Mouse (Mus musculus): ENCODE data around the gene Pgam1. TPM values are rescaled to one million over a fixed set of nuclear protein-coding genes. Genes with fewer than 3 reads are reported as not detected.
"Not testable (repeated sequence)": the region's sequence is repeated elsewhere in the genome, so short reads cannot be mapped to it uniquely, and the experiment has no call there.

Pgam1 gene
- polyA plus RNA-seq, 1 experiment from 2014 or later = 531 TPM

GRCm38 (mm10) chr19:41913774-41914591 lies 2.3 kb downstream of the Pgam1 start:
- Histone ChIP-seq H3K4me3 (peak overlapping the region; percentile 92), H3K4me2 (replicated peaks) (peak overlapping the region; percentile 90), H3K9me3 (no peaks in the 10 kb centered on the region), H3K27ac (replicated peaks) (peak overlapping the region; percentile 26; the same call in 1 of the 2 replicates), H3K27me3 (no peaks in the 10 kb centered on the region), H3K36me3 (peaks cover 27% of the 10 kb centered on the region), H3K4me1 (peaks cover 18% of the 10 kb centered on the region), H3K9ac (replicated peaks) (peak overlapping the region; percentile 88)
- ATAC-seq (ENCODE audit: low FRiP score, low read depth) = no peak
- 38% methylated on average over 6 of the region's 6 CpGs for WGBS

- not testable (repeated sequence) for H3K4me3 ChIP-seq; H3K27me3 ChIP-seq; ATAC-seq (ENCODE audit: low FRiP score, low read depth); H3K9me3 ChIP-seq; H3K9ac ChIP-seq (replicated peaks); H3K27ac ChIP-seq (replicated peaks)
- H3K4me2 ChIP-seq (replicated peaks) = peak overlapping the region; percentile 90; the same call in 1 of the 2 replicates
- H3K4me1 ChIP-seq = peaks cover 18% of the 10 kb centered on the region
- peaks cover 32% of the 10 kb centered on the region for H3K36me3 ChIP-seq
Measured at GRCm38 (mm10) chr19:41914592-41914882, 2.8 kb downstream of the Pgam1 start.

GRCm38 (mm10) chr19:41915294-41915693 lies 3.6 kb downstream of the Pgam1 start:
- Histone ChIP-seq H3K9me3 (no peaks in the 10 kb centered on the region), H3K27ac (replicated peaks) (no peak overlapping the region), H3K4me1 (peaks cover 18% of the 10 kb centered on the region), H3K36me3 (peaks cover 39% of the 10 kb centered on the region), H3K4me3 (no peak overlapping the region), H3K4me2 (replicated peaks) (no peak overlapping the region), H3K9ac (replicated peaks) (no peak overlapping the region), H3K27me3 (no peaks in the 10 kb centered on the region)
- no peak for ATAC-seq (ENCODE audit: low FRiP score, low read depth)
- 87% methylated on average over 3 of the region's 3 CpGs for WGBS

GRCm38 (mm10) chr19:41916853-41917252 lies 5.1 kb downstream of the Pgam1 start:
- 91% methylated on average over 4 of the region's 4 CpGs for WGBS
- no peak overlapping the region for H3K27ac ChIP-seq (replicated peaks)
- ATAC-seq (ENCODE audit: low FRiP score, low read depth) = no peak
- no peak overlapping the region for H3K4me3 ChIP-seq
- H3K27me3 ChIP-seq = no peaks in the 10 kb centered on the region
- H3K9me3 ChIP-seq = no peaks in the 10 kb centered on the region
- peaks cover 49% of the 10 kb centered on the region for H3K36me3 ChIP-seq
- H3K9ac ChIP-seq (replicated peaks) = no peak overlapping the region
- peaks cover 18% of the 10 kb centered on the region for H3K4me1 ChIP-seq
- no peak overlapping the region for H3K4me2 ChIP-seq (replicated peaks)

- H3K9ac ChIP-seq (replicated peaks) = no peak overlapping the region
- no peaks in the 10 kb centered on the region for H3K27me3 ChIP-seq
- no peak overlapping the region for H3K27ac ChIP-seq (replicated peaks)
- no peaks in the 10 kb centered on the region for H3K4me1 ChIP-seq
- H3K4me2 ChIP-seq (replicated peaks) = no peak overlapping the region
- WGBS = 75% methylated on average over 4 of the region's 4 CpGs
- H3K4me3 ChIP-seq = no peak overlapping the region
- H3K36me3 ChIP-seq = peaks cover 69% of the 10 kb centered on the region
- H3K9me3 ChIP-seq = no peaks in the 10 kb centered on the region
- no peak for ATAC-seq (ENCODE audit: low FRiP score, low read depth)
Measured at GRCm38 (mm10) chr19:41919471-41919870, 7.7 kb downstream of the Pgam1 start.

- H3K9ac ChIP-seq (replicated peaks) = no peak overlapping the region
- H3K4me1 ChIP-seq = no peaks in the 10 kb centered on the region
- 82% methylated on average over 5 of the region's 5 CpGs for WGBS
- H3K27ac ChIP-seq (replicated peaks) = no peak overlapping the region
- H3K36me3 ChIP-seq = peaks cover 71% of the 10 kb centered on the region
- no peaks in the 10 kb centered on the region for H3K9me3 ChIP-seq
- no peak for ATAC-seq (ENCODE audit: low FRiP score, low read depth)
- no peak overlapping the region for H3K4me3 ChIP-seq
- H3K27me3 ChIP-seq = no peaks in the 10 kb centered on the region
- H3K4me2 ChIP-seq (replicated peaks) = no peak overlapping the region
Measured at GRCm38 (mm10) chr19:41920412-41921067, 8.8 kb downstream of the Pgam1 start.

- peak; percentile 25; the same call in 1 of the 2 replicates for ATAC-seq (ENCODE audit: low FRiP score, low read depth)
- peaks cover 24% of the 10 kb centered on the region for H3K36me3 ChIP-seq
- peak overlapping the region; percentile 72 for H3K9ac ChIP-seq (replicated peaks)
- WGBS = 1% methylated on average over 28 of the region's 28 CpGs
- peak overlapping the region; percentile 94 for H3K4me3 ChIP-seq
- peak overlapping the region; percentile 94 for H3K4me2 ChIP-seq (replicated peaks)
- H3K27ac ChIP-seq (replicated peaks) = no peak overlapping the region; the same call in 1 of the 2 replicates
- H3K9me3 ChIP-seq = no peaks in the 10 kb centered on the region
- H3K4me1 ChIP-seq = peaks cover 22% of the 10 kb centered on the region
- H3K27me3 ChIP-seq = no peaks in the 10 kb centered on the region
Measured at GRCm38 (mm10) chr19:41932686-41933085, 21.0 kb downstream of the Pgam1 start.

- H3K4me3 ChIP-seq = peak within 1 kb of the TSS; percentile 94
- peak; percentile 100 for ATAC-seq (ENCODE audit: low FRiP score, low read depth)
- peak within 1 kb of the TSS; percentile 94 for H3K4me2 ChIP-seq (replicated peaks)
- WGBS = under 1% methylated on average over 47 of the region's 47 CpGs
- peak within 1 kb of the TSS; percentile 79 for H3K9ac ChIP-seq (replicated peaks)
- no peaks in the 10 kb centered on the region for H3K27me3 ChIP-seq
- peaks cover 22% of the 10 kb centered on the region for H3K4me1 ChIP-seq
- peaks cover 24% of the 10 kb centered on the region for H3K36me3 ChIP-seq
- H3K27ac ChIP-seq (replicated peaks) = peak within 1 kb of the TSS; percentile 39; the same call in 1 of the 2 replicates
- H3K9me3 ChIP-seq = no peaks in the 10 kb centered on the region
Measured at GRCm38 (mm10) chr19:41933179-41934086, 21.7 kb downstream of the Pgam1 start, which contains the start of the genes Exosc1 and Zdhhc16. Exosc1 (minus strand) TSS chr19:41933423. Zdhhc16 (plus strand) TSS chr19:41933480.

GRCm38 (mm10) chr19:41934124-41934523 lies 22.4 kb downstream of the Pgam1 start:
- no peaks in the 10 kb centered on the region for H3K9me3 ChIP-seq
- 0 out of 2 replicates have a peak overlapping the region, but pooled peaks have one; percentile 30 for H3K27ac ChIP-seq (replicated peaks)
- peak overlapping the region; percentile 94 for H3K4me3 ChIP-seq
- 34% methylated on average over 6 of the region's 6 CpGs for WGBS
- H3K4me1 ChIP-seq = peaks cover 22% of the 10 kb centered on the region
- H3K9ac ChIP-seq (replicated peaks) = peak overlapping the region; percentile 79
- ATAC-seq (ENCODE audit: low FRiP score, low read depth) = no peak
- peaks cover 29% of the 10 kb centered on the region for H3K36me3 ChIP-seq
- no peaks in the 10 kb centered on the region for H3K27me3 ChIP-seq
- peak overlapping the region; percentile 94 for H3K4me2 ChIP-seq (replicated peaks)

- no peak overlapping the region for H3K4me3 ChIP-seq
- ATAC-seq (ENCODE audit: low FRiP score, low read depth) = no peak
- no peak overlapping the region for H3K27ac ChIP-seq (replicated peaks)
- peaks cover 36% of the 10 kb centered on the region for H3K36me3 ChIP-seq
- H3K27me3 ChIP-seq = no peaks in the 10 kb centered on the region
- H3K9me3 ChIP-seq = no peaks in the 10 kb centered on the region
- no peak overlapping the region for H3K4me2 ChIP-seq (replicated peaks)
- no peak overlapping the region for H3K9ac ChIP-seq (replicated peaks)
- peaks cover 22% of the 10 kb centered on the region for H3K4me1 ChIP-seq
- 87% methylated on average over 1 of the region's 1 CpGs for WGBS
Measured at GRCm38 (mm10) chr19:41935921-41936320, 24.2 kb downstream of the Pgam1 start.

- H3K4me2 ChIP-seq (replicated peaks) = no peak overlapping the region
- H3K27me3 ChIP-seq = no peaks in the 10 kb centered on the region
- no peak overlapping the region for H3K27ac ChIP-seq (replicated peaks)
- H3K9ac ChIP-seq (replicated peaks) = no peak overlapping the region
- no peak overlapping the region for H3K4me3 ChIP-seq
- WGBS = 94% methylated on average over 5 of the region's 5 CpGs
- H3K36me3 ChIP-seq = peaks cover 62% of the 10 kb centered on the region
- H3K4me1 ChIP-seq = peaks cover 12% of the 10 kb centered on the region
- H3K9me3 ChIP-seq = no peaks in the 10 kb centered on the region
- no peak for ATAC-seq (ENCODE audit: low FRiP score, low read depth)
Measured at GRCm38 (mm10) chr19:41938539-41938938, 26.8 kb downstream of the Pgam1 start.
